Mouse (Mus musculus) hindbrain, embryonic 14.5 days (tissue): ENCODE measurements around the gene Tnrc6b. TPM values are rescaled to one million over a fixed set of nuclear protein-coding genes. Genes with fewer than 3 reads are reported as not detected.

Experiments
- ATAC-seq: fragments of 200-750 bp; cut with Nextera tagmentation; 2 replicates; pipeline ENCODE4 v1.8.0; 2017; ENCODE audit warnings: moderate number of reproducible peaks, mild to moderate bottlenecking, moderate TSS enrichment, moderate library complexity; ENCODE audit not compliant: low FRiP score
- DNase-seq: peaks from one replicate; pipeline ENCODE4 v3.0.0-alpha.2; 2015; ENCODE audit warnings: low spot score
- H3K27ac ChIP-seq: fragments of 300-500 bp; sonication (generic); 2 replicates; pipeline ENCODE4 v1.5.1; 2014; ENCODE audit warnings: mild to moderate bottlenecking, moderate library complexity
- H3K27me3 ChIP-seq: fragments of 300-500 bp; sonication (generic); 2 replicates; pipeline ENCODE4 v1.6.1; 2014; ENCODE audit warnings: mild to moderate bottlenecking, low read length, mixed read lengths; ENCODE audit not compliant: control insufficient read depth, insufficient read depth
- H3K36me3 ChIP-seq: fragments of 300-500 bp; sonication (generic); replicated peaks from 2 replicates; pipeline ENCODE4 v1.6.1; 2014; ENCODE audit not compliant: control insufficient read depth, insufficient read depth
- H3K4me1 ChIP-seq: fragments of 300-500 bp; sonication (generic); replicated peaks from 2 replicates; pipeline ENCODE4 v1.6.1; 2014; ENCODE audit warnings: antibody characterized with exemption, low read length, mixed read lengths; ENCODE audit not compliant: control insufficient read depth, insufficient read depth
- H3K4me2 ChIP-seq: fragments of 300-500 bp; sonication (generic); replicated peaks from 2 replicates; pipeline ENCODE4 v1.6.1; 2014; ENCODE audit warnings: mild to moderate bottlenecking, moderate library complexity
- H3K4me3 ChIP-seq: fragments of 300-500 bp; sonication (generic); replicated peaks from 2 replicates; pipeline ENCODE4 v1.5.1; 2014; ENCODE audit warnings: mild to moderate bottlenecking, low read length
- H3K9ac ChIP-seq: fragments of 300-500 bp; sonication (generic); 2 replicates; pipeline ENCODE4 v1.6.1; 2014
- H3K9me3 ChIP-seq: fragments of 300-500 bp; sonication (generic); 2 replicates; pipeline ENCODE4 v1.6.1; 2016; ENCODE audit warnings: low read length; ENCODE audit not compliant: control insufficient read depth
- WGBS: fragments of 180-500 bp; shearing (Covaris S2); extraction: QIAGEN DNeasy Blood & Tissue Kit; methylation state at CpG from one replicate; pipeline ENCODE4 v1.1.7; 2014; 5-methylcytosine and 5-hydroxymethylcytosine counted together
- polyA plus RNA-seq: library from polyadenylated mRNA; unstranded; fragments of >200 nt; fragmentation: Nextera tagmentation; extraction: Ambion mirVana; gene quantifications from 2 replicates; pipeline ENCODE4 v1.2.1, GENCODE M21; 2014

Tnrc6b gene
- polyA plus RNA-seq, 1 experiment from 2014 or later = 27.9 TPM

GRCm38 (mm10) chr15:80697564-80697963 lies 13.5 kb upstream of the Tnrc6b start:
- ATAC-seq (no peak), DNase-seq (no peak)
- no peaks in the 10 kb centered on the region for H3K9me3 ChIP-seq
- no peaks in the 10 kb centered on the region for H3K36me3 ChIP-seq
- H3K4me3 ChIP-seq = no peak overlapping the region
- no peak overlapping the region for H3K27ac ChIP-seq
- H3K4me2 ChIP-seq = no peak overlapping the region
- peaks cover 18% of the 10 kb centered on the region for H3K4me1 ChIP-seq
- WGBS = 63% methylated on average over 5 of the region's 5 CpGs
- H3K9ac ChIP-seq = no peak overlapping the region
- no peaks in the 10 kb centered on the region for H3K27me3 ChIP-seq

- Histone ChIP-seq H3K27me3 (no peaks in the 10 kb centered on the region), H3K4me2 (no peak overlapping the region), H3K9ac (no peak overlapping the region), H3K27ac (no peak overlapping the region), H3K36me3 (no peaks in the 10 kb centered on the region), H3K4me3 (no peak overlapping the region), H3K4me1 (peaks cover 5% of the 10 kb centered on the region), H3K9me3 (no peaks in the 10 kb centered on the region)
- no peak for ATAC-seq
- no peak for DNase-seq
- 74% methylated on average over 8 of the region's 8 CpGs for WGBS
These were observed 9.4 kb upstream of the Tnrc6b start for GRCm38 (mm10) chr15:80701481-80702257.

- H3K9ac ChIP-seq = no peak overlapping the region
- no peak overlapping the region for H3K4me2 ChIP-seq
- no peak overlapping the region for H3K27ac ChIP-seq
- H3K27me3 ChIP-seq = no peaks in the 10 kb centered on the region
- no peaks in the 10 kb centered on the region for H3K36me3 ChIP-seq
- 89% methylated on average over 5 of the region's 5 CpGs for WGBS
- no peaks in the 10 kb centered on the region for H3K9me3 ChIP-seq
- ATAC-seq = no peak
- H3K4me1 ChIP-seq = peaks cover 16% of the 10 kb centered on the region
- no peak overlapping the region for H3K4me3 ChIP-seq
- DNase-seq = no peak
These were observed 8.2 kb upstream of the Tnrc6b start for GRCm38 (mm10) chr15:80702910-80703309.

GRCm38 (mm10) chr15:80703495-80703894 lies 7.6 kb upstream of the Tnrc6b start:
- no peaks in the 10 kb centered on the region for H3K9me3 ChIP-seq
- no peaks in the 10 kb centered on the region for H3K27me3 ChIP-seq
- no peak overlapping the region for H3K4me3 ChIP-seq
- no peak overlapping the region for H3K27ac ChIP-seq
- no peak overlapping the region for H3K4me2 ChIP-seq
- H3K36me3 ChIP-seq = no peaks in the 10 kb centered on the region
- 86% methylated on average over 2 of the region's 2 CpGs for WGBS
- ATAC-seq (no peak), DNase-seq (no peak)
- peaks cover 16% of the 10 kb centered on the region for H3K4me1 ChIP-seq
- H3K9ac ChIP-seq = no peak overlapping the region

- no peaks in the 10 kb centered on the region for H3K9me3 ChIP-seq
- 7% methylated on average over 7 of the region's 7 CpGs for WGBS
These were observed 6.8 kb upstream of the Tnrc6b start for GRCm38 (mm10) chr15:80704267-80704666.

GRCm38 (mm10) chr15:80705828-80706549 lies 5.1 kb upstream of the Tnrc6b start:
- Histone ChIP-seq H3K27me3 (no peaks in the 10 kb centered on the region), H3K4me3 (peak overlapping the region; percentile 20), H3K4me1 (peaks cover 22% of the 10 kb centered on the region), H3K9ac (peak overlapping the region; percentile 42), H3K9me3 (no peaks in the 10 kb centered on the region), H3K27ac (peak overlapping the region; percentile 63), H3K4me2 (peak overlapping the region; percentile 52), H3K36me3 (no peaks in the 10 kb centered on the region)
- ATAC-seq (no peak), DNase-seq (peak; percentile 88)
- WGBS = 29% methylated on average over 18 of the region's 18 CpGs

More at GRCm38 (mm10) chr15:80704267-80704666, 6.8 kb upstream of the Tnrc6b start:
- no peaks in the 10 kb centered on the region for H3K36me3 ChIP-seq
- no peak overlapping the region; the same call in 1 of the 2 replicates for H3K4me2 ChIP-seq
- H3K27ac ChIP-seq = no peak overlapping the region
- no peak overlapping the region for H3K9ac ChIP-seq
- ATAC-seq (peak; percentile 71), DNase-seq (peak; percentile 85)
- no peak overlapping the region for H3K4me3 ChIP-seq
- H3K4me1 ChIP-seq = peaks cover 16% of the 10 kb centered on the region
- H3K27me3 ChIP-seq = no peaks in the 10 kb centered on the region

GRCm38 (mm10) chr15:80706596-80706995 lies 4.5 kb upstream of the Tnrc6b start:
- no peaks in the 10 kb centered on the region for H3K36me3 ChIP-seq
- ATAC-seq = no peak
- 20% methylated on average over 11 of the region's 11 CpGs for WGBS
- no peaks in the 10 kb centered on the region for H3K27me3 ChIP-seq
- no peaks in the 10 kb centered on the region for H3K9me3 ChIP-seq
- H3K9ac ChIP-seq = peak overlapping the region; percentile 42
- H3K4me1 ChIP-seq = peaks cover 22% of the 10 kb centered on the region
- H3K4me3 ChIP-seq = peak overlapping the region; percentile 20
- H3K4me2 ChIP-seq = peak overlapping the region; percentile 52
- no peak for DNase-seq
- peak overlapping the region; percentile 63 for H3K27ac ChIP-seq

- Histone ChIP-seq H3K4me1 (peaks cover 22% of the 10 kb centered on the region), H3K27ac (peak overlapping the region; percentile 80), H3K9me3 (no peaks in the 10 kb centered on the region), H3K9ac (peak overlapping the region; percentile 42; the same call in 1 of the 2 replicates), H3K4me2 (peak overlapping the region; percentile 52), H3K4me3 (no peak overlapping the region), H3K27me3 (no peaks in the 10 kb centered on the region), H3K36me3 (no peaks in the 10 kb centered on the region)
- peak; percentile 86 for DNase-seq
- 45% methylated on average over 8 of the region's 8 CpGs for WGBS
- ATAC-seq = no peak; the same call in 1 of the 2 replicates
These were observed 4.0 kb upstream of the Tnrc6b start for GRCm38 (mm10) chr15:80707088-80707487.

- Histone ChIP-seq H3K27ac (peak overlapping the region; percentile 10; the same call in 1 of the 2 replicates), H3K4me2 (peak overlapping the region; percentile 85), H3K9ac (peak overlapping the region; percentile 10; the same call in 1 of the 2 replicates), H3K27me3 (no peaks in the 10 kb centered on the region), H3K36me3 (no peaks in the 10 kb centered on the region), H3K4me3 (no peak overlapping the region), H3K9me3 (no peaks in the 10 kb centered on the region), H3K4me1 (peaks cover 26% of the 10 kb centered on the region)
- no peak for ATAC-seq
- WGBS = 45% methylated on average over 6 of the region's 6 CpGs
- DNase-seq = peak; percentile 67
These were observed 1.5 kb upstream of the Tnrc6b start for GRCm38 (mm10) chr15:80709593-80709992.
